Mouse (Mus musculus): ENCODE results near the gene Nap1l5.

DNA sequence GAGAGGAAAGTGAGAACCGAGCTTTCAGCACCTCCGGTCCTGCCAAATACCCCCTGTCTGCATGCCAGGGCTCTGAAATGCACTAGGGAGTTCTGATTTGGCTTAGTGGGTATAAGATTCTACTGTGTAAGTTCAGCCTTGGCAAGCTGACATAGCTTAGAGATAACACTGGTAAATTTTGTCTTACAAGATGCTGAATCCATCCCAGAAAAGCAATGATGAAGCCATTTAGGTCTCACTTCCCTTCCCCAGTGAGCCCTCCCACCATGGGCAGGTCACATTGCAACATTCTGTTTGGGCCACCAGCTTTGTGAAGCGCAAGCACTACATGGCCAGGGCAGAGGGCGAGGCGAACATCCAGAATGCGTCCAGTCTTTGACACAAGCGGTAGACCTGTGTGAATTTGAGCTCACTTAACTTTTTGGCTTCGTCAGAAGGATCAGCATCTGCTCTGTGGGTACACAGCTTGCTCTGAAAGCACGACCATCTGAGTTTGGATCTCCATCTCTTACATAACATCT lies 23.1 kb upstream of the Nap1l5 start:
- TF ChIP-seq CTCF (IDR thresholded peaks at IDR 0.05; ENCODE audit: low read depth) (no peak), EP300 (IDR thresholded peaks at IDR 0.05; ENCODE audit: low read depth) (no peak)
